Mouse (Mus musculus): ENCODE results near the gene Per1.

Per1 gene

GRCm38 (mm10) chr11:69094697-69095429, at the start of gene Per1:
Per1 (plus strand) TSS chr11:69095217.
- peak; percentile 99 for DNase-seq

GRCm38 (mm10) chr11:69045531-69046394, 49.3 kb upstream of the Per1 start, which contains the start of gene Aurkb:
Aurkb (plus strand) TSS chr11:69045647.
- DNase-seq, result peak; percentile 61

- no peak for DNase-seq
These were observed 48.6 kb upstream of the Per1 start for GRCm38 (mm10) chr11:69046395-69046774.

- no peak for DNase-seq
These were observed 47.4 kb upstream of the Per1 start for GRCm38 (mm10) chr11:69047592-69047991.

GRCm38 (mm10) chr11:69048151-69048550, 46.9 kb upstream of the Per1 start:
- no peak for DNase-seq

GRCm38 (mm10) chr11:69050748-69051147, 44.3 kb upstream of the Per1 start:
- DNase-seq, result no peak

- DNase-seq, result no peak
These were observed 43.2 kb upstream of the Per1 start for GRCm38 (mm10) chr11:69051771-69052170.

GRCm38 (mm10) chr11:69052824-69053421, 42.1 kb upstream of the Per1 start:
- no peak for DNase-seq

GRCm38 (mm10) chr11:69053848-69054247, 41.2 kb upstream of the Per1 start:
- DNase-seq, result no peak

GRCm38 (mm10) chr11:69058265-69058664, 36.8 kb upstream of the Per1 start:
- DNase-seq, result no peak

- no peak for DNase-seq
These were observed 36.2 kb upstream of the Per1 start for GRCm38 (mm10) chr11:69058729-69059356.

GRCm38 (mm10) chr11:69059357-69059974, 35.6 kb upstream of the Per1 start, which contains the start of gene Borcs6:
Borcs6 (plus strand) TSS chr11:69059717.
- peak; percentile 95 for DNase-seq

- no peak for DNase-seq
These were observed 35.0 kb upstream of the Per1 start for GRCm38 (mm10) chr11:69059975-69060411.

- peak; percentile 48 for DNase-seq
These were observed 34.4 kb upstream of the Per1 start for GRCm38 (mm10) chr11:69060448-69061254.

GRCm38 (mm10) chr11:69061255-69061912, 33.6 kb upstream of the Per1 start:
- no peak for DNase-seq

GRCm38 (mm10) chr11:69062194-69062760, 32.7 kb upstream of the Per1 start:
- peak; percentile 74 for DNase-seq

- peak; percentile 92 for DNase-seq
These were observed 32.2 kb upstream of the Per1 start for GRCm38 (mm10) chr11:69062761-69063224.

GRCm38 (mm10) chr11:69063413-69064201, 31.4 kb upstream of the Per1 start:
- peak; percentile 67 for DNase-seq
